Mouse (Mus musculus): ENCODE data around the gene Nrip2.

GRCm38 (mm10) chr6:128427571-128427970 is 28.5 kb downstream of the Nrip2 start:
- TF ChIP-seq POLR2A (IDR thresholded peaks at IDR 0.05; ENCODE audit: borderline replicate concordance, insufficient read depth, low read length) (no peak), CTCF (IDR thresholded peaks at IDR 0.05; ENCODE audit: borderline replicate concordance, insufficient read depth, low read depth, low read length) (no peak)

Measured in cerebellum, adult 2 months (tissue).